Mouse (Mus musculus): ENCODE results near the gene Phldb2. TPM values are rescaled to one million over a fixed set of nuclear protein-coding genes. Genes with fewer than 3 reads are reported as not detected.

The Phldb2 gene
- total RNA-seq, 1 experiment from 2014 or later: 4.3 TPM

DNA sequence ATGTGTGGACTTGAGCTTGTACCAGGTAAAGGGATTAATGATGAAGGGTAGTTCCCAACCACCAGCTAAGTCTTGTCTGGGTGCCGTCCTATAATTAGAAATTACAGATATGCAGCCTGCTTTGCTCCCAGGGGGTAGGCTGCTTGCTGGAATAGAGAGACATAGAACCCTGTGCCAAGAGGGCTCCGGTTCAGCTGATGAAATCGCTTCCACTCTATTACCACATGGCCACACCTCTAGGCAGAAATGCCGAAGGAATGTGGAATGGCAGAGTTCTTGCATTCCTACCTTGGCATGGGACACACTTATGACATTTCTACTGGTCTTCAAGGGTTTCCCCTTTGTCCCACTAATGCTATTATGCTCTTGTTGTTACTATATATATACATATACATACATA is 80.0 kb downstream of the Phldb2 start:
- ATAC-seq (replicated peaks in 1 of 2; ENCODE audit: insufficient read depth in 1 of 2, low FRiP score in 2 of 2, low TSS enrichment in 1 of 2, low read depth in 1 of 2, poor library complexity in 2 of 2, severe bottlenecking in 2 of 2): no peak

DNA sequence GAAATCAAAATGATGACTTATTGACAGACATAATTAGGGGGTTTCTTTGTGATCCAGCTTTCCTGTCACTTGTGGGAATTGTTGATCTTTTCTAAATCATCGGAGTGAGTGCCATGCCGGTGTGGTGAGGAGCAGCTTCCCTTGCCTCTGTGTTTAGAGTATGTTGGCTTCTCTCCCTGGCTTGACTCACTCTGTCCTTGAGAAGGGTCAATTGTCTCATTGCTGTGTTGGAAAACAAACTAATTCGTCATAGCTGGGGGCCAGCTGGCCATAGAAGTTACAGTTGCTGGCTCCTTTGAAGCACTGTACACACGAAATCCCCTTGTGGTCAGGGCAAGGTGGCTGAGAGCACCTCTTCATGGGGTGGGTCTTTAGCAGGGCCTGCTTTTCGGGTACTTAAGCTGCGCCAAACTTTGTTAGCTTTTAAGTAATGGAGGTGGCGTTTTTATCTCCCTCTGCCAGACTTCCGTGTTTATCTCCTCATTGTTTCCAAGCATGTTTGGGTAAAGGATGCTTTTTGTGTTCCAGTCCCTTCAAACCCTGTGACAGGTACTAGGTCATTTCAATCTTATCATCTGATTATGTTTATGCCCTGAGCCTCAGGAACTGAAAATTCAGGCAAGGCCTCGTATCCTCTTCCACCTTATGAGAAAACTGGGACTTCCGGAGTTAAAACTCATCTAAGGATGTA is 82.0 kb downstream of the Phldb2 start:
- ATAC-seq (replicated peaks in 1 of 2; ENCODE audit: insufficient read depth in 1 of 2, low FRiP score in 2 of 2, low TSS enrichment in 1 of 2, low read depth in 1 of 2, poor library complexity in 2 of 2, severe bottlenecking in 2 of 2): no peak

DNA sequence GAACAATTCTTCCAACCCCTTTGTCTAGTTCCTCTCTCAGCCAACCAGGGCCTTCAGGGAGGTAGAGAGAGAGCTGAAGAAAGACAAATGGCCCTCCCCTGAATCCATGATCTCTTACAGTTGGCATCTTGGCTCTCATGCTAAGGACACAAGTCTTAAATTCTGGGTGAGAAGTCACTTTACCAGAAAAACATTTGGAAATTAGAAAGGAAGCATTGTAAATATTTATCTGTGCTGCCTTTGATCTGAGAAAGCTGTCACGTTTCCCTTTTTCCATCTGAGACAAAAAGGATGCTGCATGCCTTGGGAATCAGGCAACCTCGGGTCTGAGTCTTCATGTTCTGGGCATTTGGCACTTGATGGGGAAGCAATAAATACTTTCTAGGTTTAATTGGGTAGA is 82.7 kb downstream of the Phldb2 start:
- no peak for ATAC-seq (replicated peaks in 1 of 2; ENCODE audit: insufficient read depth in 1 of 2, low FRiP score in 2 of 2, low TSS enrichment in 1 of 2, low read depth in 1 of 2, poor library complexity in 2 of 2, severe bottlenecking in 2 of 2)

DNA sequence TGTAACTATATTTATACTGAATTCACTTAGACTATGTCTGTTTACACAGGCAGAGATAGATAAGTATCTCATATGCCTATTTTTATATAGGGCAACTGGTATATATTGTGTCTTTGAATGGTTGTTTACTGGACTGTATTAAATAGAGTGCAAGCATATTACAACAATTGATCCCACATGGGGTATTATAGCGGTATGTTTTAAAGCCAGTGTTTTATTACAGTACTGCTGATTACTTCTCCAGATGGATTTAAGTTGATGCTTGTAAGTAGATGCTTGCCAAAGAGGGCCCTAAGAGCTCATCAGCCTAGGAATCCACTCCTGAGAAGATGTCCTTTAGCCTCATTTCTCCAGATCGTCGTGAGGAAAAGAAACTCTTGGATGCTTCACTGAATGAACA is 84.4 kb downstream of the Phldb2 start:
- no peak for ATAC-seq (replicated peaks in 1 of 2; ENCODE audit: insufficient read depth in 1 of 2, low FRiP score in 2 of 2, low TSS enrichment in 1 of 2, low read depth in 1 of 2, poor library complexity in 2 of 2, severe bottlenecking in 2 of 2)

DNA sequence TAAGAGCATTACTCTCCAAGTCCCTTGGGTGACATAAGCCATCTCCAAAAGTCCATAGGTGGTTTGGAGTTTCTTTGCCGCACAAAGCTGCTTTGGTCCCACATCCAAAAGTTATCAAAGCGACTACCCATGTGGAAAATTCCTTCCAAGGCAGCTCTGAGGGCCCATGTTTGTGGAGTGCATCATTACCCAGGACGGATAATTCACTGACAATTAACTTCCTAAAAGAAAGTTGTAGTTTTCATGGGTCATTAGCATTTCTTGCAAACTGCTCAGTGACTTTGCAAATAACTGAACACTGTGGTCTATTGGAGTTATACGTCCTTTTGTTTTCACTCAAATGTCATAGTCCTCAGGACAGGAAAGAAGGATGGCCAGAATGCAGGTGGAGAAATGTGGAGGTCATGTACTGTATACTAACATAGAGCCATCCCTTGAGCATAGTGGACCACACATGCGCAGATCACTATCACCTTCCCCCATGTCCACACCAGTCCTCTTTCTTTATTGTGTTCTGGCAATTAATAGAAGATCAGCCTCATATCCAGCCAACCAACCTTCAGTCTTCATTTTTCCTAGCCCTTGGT is 96.0 kb downstream of the Phldb2 start:
- no peak for ATAC-seq (replicated peaks in 1 of 2; ENCODE audit: insufficient read depth in 1 of 2, low FRiP score in 2 of 2, low TSS enrichment in 1 of 2, low read depth in 1 of 2, poor library complexity in 2 of 2, severe bottlenecking in 2 of 2)

DNA sequence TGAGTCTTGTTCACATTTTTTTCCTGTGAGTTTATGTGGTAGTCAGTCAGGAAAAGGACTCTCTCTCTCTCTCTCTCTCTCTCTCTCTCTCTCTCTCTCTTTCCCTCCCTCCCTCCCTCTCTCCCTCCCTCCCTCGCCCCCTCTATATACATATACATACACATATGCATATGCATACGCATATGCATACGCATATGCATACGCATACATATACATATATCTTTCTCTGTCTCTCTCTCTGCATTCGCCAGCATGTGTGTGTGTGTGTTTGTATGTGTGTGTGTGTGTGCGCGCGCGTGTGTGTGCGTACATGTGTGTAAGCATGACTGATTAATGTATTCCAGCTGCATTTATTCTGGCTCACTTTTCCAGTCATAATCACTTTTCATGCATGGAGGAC is 98.9 kb downstream of the Phldb2 start:
- no peak for ATAC-seq (replicated peaks in 1 of 2; ENCODE audit: insufficient read depth in 1 of 2, low FRiP score in 2 of 2, low TSS enrichment in 1 of 2, low read depth in 1 of 2, poor library complexity in 2 of 2, severe bottlenecking in 2 of 2)

DNA sequence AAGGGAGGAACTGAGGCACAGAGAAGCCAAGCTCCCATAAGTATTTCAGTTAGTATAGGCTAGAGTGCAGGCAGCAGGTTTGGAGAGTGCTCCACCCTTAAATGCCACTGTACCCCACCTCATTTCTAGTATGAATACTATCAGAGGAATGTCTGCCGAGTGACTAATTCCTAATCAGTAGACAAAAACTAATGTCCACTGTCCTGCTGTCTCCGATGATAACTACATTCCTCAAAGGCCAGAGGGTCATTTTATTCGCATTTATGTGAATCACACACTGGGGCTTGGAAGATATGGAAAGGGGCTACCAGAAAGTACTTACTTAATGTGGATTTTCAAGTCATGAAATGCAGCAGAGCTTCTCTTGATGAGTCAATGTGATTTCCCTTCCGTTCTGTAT is 104.4 kb downstream of the Phldb2 start:
- no peak for ATAC-seq (replicated peaks in 1 of 2; ENCODE audit: insufficient read depth in 1 of 2, low FRiP score in 2 of 2, low TSS enrichment in 1 of 2, low read depth in 1 of 2, poor library complexity in 2 of 2, severe bottlenecking in 2 of 2)

DNA sequence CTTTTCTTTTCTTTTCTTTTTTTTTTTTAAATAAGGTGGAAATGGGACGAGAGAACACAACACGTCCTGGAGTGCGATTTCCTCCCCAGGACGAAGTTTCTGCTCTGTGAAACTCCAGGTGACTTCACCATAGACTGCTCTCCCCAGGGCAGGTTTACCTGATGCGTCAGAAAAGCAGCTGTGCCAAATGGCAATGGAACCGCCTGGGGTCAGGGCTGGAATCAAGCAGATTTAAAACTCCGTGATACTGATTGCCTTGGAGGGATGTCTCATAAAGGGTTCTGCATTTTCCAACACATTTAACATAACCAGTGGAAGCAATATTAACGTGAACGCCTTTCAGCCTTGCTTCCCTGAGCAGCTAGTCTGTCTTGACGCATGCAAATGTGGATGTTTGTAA is 108.5 kb downstream of the Phldb2 start:
- ATAC-seq (replicated peaks in 1 of 2; ENCODE audit: insufficient read depth in 1 of 2, low FRiP score in 2 of 2, low TSS enrichment in 1 of 2, low read depth in 1 of 2, poor library complexity in 2 of 2, severe bottlenecking in 2 of 2): no peak

DNA sequence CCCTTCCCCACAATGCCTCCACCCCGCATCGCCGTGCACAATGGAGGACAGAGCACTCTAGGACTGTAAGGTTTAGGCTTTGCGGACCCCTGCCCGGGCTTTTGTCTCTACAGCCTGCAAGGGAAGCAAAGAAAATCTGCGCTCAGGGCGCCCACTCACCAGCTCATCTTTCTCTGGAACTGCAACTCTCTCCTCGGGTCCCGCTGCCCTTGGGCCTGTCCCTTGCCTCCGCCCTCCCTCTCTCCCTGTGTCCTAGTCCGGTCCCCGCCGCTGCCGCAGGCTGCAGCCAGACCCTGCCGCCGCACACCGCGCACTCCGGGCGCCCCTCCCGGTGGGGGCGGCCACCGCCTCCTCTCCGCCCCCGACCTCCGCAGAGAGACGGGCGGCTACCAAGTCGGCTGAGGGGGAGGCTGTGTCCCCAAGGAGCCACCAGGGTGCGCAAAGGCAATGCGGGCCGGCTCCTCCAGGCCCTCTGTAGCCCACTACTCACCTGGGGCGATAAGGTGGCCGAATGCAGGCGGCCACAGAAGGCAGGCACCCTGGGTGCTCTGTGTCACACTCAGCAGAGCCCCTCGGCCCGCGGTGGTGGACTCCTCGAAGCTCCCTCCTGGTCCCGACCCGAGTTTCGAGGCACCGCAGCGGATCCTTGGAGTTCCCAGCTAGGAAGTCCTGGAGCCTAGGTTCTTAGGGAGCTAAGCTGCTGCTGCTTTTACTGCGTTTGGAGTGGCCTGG is 109.2 kb downstream of the Phldb2 start:
- peak; percentile 87 to 89 for ATAC-seq (replicated peaks in 1 of 2; ENCODE audit: insufficient read depth in 1 of 2, low FRiP score in 2 of 2, low TSS enrichment in 1 of 2, low read depth in 1 of 2, poor library complexity in 2 of 2, severe bottlenecking in 2 of 2)

DNA sequence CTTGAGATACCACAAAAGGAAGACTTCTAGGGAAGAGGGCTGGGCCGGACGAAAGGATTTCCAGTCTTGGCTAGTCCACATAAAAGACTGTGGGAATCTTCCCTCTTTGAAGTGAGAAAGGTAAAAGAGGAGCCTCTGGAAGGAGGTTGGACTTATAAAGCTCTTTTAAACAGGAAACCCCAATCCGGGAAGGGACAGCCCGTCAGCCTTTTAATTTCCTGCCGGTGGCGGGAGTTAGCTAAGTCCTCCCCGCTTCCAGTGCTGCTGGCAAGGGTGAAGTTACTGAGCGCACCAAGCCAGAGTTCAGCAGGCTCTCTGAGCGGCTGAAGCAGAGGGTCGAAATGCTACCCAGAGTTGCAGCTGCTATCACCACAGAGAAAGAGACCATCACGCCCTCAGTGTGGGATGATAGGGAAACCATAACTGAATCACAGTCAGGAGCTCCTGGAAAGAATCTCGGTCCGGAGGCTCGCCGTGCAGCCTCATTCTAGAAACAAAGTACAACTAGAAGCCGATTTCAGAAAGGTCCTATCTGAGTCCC is 110.0 kb downstream of the Phldb2 start:
- ATAC-seq (replicated peaks in 1 of 2; ENCODE audit: insufficient read depth in 1 of 2, low FRiP score in 2 of 2, low TSS enrichment in 1 of 2, low read depth in 1 of 2, poor library complexity in 2 of 2, severe bottlenecking in 2 of 2): peak; percentile 6 to 38; a peak in 2 of 4 replicates

DNA sequence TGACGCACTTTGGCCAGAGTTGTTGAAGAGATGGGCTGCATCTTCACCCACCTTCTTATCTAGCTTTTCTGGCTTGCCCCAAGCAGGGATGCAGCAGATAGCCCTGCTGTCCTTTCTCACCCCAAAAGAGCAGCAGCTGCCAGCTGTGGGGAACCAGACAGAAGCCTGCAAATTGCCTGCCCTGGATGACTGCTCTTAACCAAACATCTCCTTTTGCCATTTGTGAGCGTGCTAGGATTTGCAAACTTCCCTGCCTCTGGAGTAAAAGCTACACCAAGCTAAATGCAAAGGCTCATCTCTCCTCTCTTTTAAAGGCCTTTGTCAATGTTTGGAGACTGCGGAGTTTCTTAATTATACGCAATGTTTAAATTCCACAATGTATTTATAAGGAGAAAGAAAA is 111.0 kb downstream of the Phldb2 start:
- no peak for ATAC-seq (replicated peaks in 1 of 2; ENCODE audit: insufficient read depth in 1 of 2, low FRiP score in 2 of 2, low TSS enrichment in 1 of 2, low read depth in 1 of 2, poor library complexity in 2 of 2, severe bottlenecking in 2 of 2)

DNA sequence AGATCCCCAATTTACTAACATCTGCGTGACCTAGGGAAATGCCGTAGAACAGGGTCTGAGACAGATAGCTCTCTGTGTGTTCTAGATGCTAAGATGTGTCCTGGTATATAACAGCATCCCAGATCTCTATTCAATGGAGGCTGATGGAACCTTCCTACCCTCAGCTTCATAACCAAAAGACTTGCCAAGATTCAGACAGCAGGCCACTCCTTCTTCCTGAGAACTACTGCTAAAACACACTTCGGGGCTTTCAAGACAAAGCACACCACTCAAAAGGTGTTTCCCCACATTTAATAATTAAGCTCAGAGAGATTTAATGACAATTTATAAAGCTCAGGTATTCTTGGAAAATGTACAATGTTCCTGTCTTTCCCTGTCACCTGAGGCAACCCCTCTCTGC is 111.6 kb downstream of the Phldb2 start:
- no peak for ATAC-seq (replicated peaks in 1 of 2; ENCODE audit: insufficient read depth in 1 of 2, low FRiP score in 2 of 2, low TSS enrichment in 1 of 2, low read depth in 1 of 2, poor library complexity in 2 of 2, severe bottlenecking in 2 of 2)

DNA sequence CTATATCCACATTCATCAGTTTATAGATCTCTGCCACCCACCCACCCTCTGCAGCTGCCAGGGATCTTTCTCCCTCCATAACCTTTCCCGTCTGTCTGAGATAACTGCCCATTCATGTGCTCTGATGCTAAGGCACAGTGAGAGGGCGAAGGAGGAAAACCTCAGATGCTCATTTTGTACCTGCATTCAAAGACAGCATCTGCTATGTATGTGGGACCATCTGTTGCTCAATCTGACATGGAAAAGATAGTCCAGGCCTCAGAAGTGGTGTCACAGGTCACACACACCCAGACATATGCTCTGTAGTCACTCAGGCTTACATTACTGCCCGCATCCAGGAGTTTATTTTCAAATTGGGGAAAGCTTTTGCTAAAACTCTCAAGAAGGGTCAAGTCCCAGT is 112.4 kb downstream of the Phldb2 start:
- no peak for ATAC-seq (replicated peaks in 1 of 2; ENCODE audit: insufficient read depth in 1 of 2, low FRiP score in 2 of 2, low TSS enrichment in 1 of 2, low read depth in 1 of 2, poor library complexity in 2 of 2, severe bottlenecking in 2 of 2)

DNA sequence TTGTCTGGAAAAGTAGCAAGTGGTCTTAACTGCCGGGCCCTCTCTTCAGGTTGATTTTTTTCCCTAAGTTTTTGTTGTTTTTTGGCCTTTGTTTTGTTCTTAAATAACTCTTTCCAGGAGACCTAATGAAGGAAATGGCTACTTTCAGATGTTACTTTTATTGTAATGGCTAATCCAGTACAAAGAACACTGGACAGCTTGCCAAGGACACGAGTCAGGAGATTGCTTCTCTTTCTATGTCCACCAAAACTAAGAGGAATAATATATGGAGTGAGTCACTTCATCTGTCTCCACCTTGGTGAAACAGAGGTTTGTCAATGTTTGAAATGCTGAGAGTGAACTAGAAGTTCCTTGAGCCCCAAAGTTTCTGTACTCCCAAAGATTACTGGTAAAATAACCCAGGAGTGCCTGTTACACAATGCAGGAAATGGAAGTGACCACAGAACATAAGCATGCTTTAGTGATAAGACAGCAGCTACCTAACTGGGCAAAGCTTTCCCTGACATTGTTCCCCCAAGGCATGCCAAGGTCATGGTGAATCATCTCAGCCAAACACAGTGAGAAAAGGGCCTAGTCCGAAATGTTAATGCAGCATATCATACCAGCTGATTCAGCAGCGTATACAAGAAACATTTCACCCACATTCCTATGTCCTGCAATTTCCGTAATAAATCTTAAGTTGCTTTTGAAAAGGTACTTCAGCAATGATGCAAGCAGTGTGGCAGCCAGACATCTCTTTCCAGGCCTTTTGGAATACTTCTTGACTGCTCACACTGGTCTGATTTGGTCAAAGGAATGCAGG is 115.7 kb downstream of the Phldb2 start:
- peak; percentile 64 to 71 for ATAC-seq (replicated peaks in 1 of 2; ENCODE audit: insufficient read depth in 1 of 2, low FRiP score in 2 of 2, low TSS enrichment in 1 of 2, low read depth in 1 of 2, poor library complexity in 2 of 2, severe bottlenecking in 2 of 2)

DNA sequence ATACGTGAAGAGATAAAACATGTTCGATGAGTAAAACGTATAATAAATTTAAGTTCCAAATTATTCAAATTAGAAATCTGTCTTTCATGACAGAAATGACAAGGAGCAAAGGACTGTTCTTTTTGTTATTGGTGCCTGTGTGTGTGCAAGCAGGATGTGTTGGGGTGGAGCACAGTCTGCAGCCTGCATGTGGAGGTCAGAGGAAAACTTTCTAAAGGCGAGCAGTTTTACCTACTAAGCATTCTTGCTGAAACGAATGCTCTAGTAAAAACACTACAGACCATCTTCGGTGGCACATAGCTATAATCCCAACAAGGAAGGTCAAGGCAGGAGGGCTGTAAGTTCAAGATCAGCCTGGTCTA is 120.7 kb downstream of the Phldb2 start:
- no peak for ATAC-seq (replicated peaks in 1 of 2; ENCODE audit: insufficient read depth in 1 of 2, low FRiP score in 2 of 2, low TSS enrichment in 1 of 2, low read depth in 1 of 2, poor library complexity in 2 of 2, severe bottlenecking in 2 of 2)

DNA sequence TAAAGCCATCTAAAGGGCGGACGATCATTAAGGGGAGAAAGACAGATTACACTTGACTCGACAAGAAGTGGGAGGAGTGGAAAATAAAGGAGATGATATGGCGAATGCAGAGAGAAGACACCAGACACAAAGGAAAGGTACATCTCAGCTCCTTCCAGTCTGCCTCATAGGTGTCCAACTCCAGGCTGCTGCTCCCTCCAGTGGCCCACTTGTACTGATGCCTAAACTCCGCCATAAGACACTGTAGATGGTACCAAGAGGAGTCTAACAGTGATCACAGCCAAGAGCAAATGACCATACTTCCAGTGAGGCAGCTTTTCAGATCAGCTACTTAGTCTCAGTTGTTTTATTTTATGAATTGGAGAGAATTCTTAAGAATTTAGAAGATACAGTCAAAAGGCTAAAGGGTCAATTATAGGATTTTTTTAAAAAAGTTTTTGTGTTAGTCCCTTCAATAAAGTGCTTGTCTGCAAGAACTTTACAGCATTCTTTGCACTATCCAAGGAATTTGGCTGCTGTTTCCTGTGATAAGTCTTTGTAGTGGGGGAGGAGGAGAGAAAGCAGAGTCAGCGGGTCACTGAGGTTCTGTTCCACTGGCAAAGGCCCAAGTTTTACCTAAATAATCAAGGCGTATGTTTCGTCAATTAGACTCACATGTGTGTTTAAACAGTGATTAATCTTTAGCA is 121.2 kb downstream of the Phldb2 start:
- 0 out of 4 replicates have a peak, but pooled peaks of 1 of the 2 experiments have one; percentile 42 for ATAC-seq (replicated peaks in 1 of 2; ENCODE audit: insufficient read depth in 1 of 2, low FRiP score in 2 of 2, low TSS enrichment in 1 of 2, low read depth in 1 of 2, poor library complexity in 2 of 2, severe bottlenecking in 2 of 2)

Data from hematopoietic stem cell, adult 5-6 weeks (primary cell).